Mouse (Mus musculus) natural killer cell, adult 2 months (primary cell): Measurements from ENCODE around the gene 4921507P07Rik.
"Not testable (repeated sequence)": the region's sequence is repeated elsewhere in the genome, so short reads cannot be mapped to it uniquely, and the experiment has no call there.

Experiments used
- DNase-seq, 2 experiments: peaks; one replicate each; pipeline ENCODE4 v3.0.0; 2022; ENCODE audit warnings: low spot score in 2 of 2

The 4921507P07Rik gene

DNA sequence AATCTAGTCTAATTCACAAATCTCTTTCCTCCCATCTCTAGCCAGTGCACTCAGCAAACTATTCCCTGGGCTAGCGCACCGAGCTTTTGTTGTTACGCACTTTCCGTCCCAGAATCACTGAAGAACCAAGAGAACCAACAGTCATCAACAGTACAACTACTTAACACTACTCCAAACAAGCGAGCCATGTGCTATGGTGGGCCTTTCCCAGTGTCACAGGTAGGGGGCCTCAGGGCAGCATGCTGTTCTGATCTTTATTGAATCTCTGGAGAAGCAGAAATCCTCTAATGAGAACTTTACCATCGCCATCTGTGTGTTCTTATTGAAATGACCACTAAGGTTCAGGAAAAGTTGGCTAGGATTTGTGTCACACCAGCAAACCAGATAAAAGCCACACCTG is 38.9 kb downstream of the 4921507P07Rik start:
- no peak for DNase-seq

DNA sequence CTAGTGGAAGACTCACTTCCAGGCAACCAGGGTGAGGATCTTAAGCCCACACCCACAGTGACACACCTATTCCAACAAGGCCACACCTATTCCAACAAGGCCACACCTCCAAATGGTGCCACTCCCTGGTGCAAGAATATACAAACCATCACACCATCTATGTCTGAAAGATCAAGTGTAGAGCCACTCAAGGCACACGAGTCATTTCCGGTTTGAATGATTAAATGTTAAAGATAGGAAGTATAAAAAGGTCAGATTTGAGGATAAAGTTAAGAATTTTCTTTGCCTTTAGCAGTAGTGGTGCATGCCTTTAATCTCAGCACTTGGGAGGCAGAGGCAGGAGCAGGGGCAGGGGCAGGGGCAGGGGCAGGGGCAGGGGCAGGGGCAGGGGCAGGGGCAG is 42.2 kb downstream of the 4921507P07Rik start:
- DNase-seq: not testable (repeated sequence)

DNA sequence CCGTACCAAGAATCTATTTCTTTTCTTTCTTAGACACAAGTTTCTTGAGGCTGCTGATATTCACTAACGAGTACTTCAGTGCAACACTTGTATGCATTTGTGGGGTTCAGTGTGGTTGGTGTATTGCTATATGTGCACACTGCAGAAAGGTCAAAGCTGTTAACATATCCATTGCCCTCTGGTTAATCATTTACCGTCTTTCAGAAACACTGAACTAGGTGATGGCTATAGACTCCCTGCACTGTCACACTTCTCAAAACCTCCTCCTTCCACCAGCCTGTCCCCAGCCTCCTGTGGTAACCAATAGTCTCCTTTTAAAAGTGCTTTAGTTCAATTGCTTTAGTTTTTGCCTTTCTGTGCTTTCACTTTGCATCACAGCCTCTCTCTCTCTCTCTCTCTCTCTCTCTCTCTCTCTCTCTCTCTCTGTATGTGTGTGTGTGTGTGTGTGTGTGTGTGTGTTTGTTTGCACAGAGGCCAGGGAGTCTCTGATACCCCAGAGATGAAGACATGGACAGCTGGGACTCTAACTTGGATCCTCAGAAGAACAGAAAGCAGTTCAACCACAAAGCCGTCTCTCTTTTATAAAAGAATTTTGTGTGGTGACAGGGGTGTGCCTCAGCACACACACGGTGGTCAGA is 43.4 kb downstream of the 4921507P07Rik start:
- DNase-seq: no peak

DNA sequence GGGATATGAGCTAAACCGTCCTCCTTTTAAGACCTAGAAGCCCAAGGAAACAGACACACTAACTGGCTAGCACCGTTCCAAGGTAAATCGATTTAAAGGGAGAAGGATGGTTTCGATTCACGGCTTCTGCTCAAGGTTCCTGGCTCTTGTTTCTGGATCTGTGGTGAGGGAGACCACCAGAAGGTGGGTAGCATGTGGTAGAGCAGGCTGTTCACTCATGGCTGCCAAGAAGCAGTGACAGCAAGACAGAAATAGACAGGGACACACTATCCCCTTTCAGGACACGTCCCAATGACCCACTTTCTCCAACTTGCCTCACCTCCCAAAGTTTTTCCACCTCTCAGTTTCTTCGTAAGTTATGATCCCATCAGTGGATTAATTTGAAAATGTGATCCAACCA is 46.6 kb downstream of the 4921507P07Rik start:
- no peak for DNase-seq

DNA sequence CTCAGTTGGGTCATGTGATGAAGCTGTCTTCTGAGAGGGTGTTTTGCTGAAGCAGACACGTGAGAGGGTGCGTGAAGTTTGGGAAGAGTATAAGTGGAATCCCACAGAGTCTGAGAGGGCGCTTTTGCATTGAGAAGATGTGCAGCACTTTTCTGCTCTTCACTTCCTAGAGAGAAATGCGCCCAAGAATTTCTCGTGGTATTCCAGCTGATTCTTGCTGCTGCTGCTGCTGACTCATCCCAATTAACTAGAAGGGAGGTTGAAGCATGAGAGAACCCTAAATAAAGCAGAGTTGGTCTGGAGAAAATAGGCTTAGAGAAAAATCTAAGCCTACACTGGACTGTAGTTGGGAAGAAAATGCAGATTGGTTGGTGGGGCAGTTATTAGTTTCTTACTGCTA is 47.4 kb downstream of the 4921507P07Rik start:
- no peak for DNase-seq

DNA sequence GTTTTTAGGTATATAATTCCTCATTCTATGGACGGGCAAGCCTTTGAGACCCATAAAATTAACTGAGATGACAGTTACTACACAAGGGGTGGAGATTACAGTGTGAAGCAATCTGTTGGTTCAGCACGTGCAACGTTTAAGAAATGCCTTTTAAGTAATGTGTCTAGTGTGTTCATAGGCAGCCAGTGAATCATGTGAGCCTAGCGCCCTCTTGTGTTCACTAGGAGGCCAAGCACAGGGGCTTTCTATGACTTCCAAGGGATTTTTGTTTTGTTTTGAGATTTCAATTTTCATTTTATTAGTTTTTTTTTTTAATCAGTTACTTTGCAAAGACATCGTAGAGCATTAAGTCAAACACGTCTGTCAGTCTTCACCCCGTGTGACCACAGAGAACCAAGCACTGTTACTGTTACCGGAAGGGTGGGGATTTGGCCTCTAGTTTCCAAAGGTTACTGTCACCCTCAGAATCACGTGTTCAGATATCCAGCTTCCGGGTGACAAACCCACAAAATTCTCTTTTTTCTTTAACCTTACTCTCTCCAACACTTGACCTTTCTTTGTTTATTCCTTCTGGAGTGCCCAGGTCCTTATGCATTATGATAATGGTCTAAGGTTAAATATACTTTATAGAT is 50.9 kb downstream of the 4921507P07Rik start:
- DNase-seq: peak; percentile 43 to 44

DNA sequence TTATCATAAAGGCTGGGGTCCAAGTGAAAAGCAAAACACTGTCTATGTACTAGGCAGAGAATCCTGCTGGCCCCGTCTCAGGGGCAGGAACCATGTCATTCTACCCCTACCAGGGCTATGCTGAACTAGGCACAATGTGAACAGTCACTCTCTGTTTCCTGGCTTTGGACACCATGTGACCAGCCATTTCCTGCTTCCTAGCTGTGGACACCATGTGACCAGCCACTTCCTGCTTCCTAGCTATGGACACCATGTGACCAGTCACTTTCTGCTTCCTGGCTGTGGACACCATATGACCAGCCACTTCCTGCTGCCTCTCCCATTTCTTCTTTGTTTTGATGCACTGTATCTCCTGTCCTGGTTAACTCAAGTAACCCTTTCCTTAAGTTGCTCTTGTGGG is 53.9 kb downstream of the 4921507P07Rik start:
- no peak for DNase-seq

DNA sequence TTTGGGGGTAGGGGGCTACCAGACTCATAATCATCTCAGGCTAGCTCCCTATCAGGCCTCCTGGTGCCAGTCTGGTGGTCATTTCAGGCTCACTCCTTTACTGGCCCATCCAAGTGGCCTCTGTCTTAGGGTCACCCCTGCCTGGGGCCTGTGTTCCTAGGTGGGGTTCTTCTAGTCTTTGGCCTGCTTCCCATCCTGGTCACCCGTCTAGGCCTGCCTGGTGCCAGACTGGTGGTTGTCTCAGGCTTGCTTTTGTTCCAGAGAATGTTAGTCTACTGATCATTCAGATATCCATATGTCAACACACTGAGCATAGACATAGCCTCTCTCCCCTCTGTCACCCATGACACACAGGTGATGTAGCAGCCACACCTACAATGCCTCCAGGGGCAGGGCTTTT is 56.8 kb downstream of the 4921507P07Rik start:
- no peak for DNase-seq

DNA sequence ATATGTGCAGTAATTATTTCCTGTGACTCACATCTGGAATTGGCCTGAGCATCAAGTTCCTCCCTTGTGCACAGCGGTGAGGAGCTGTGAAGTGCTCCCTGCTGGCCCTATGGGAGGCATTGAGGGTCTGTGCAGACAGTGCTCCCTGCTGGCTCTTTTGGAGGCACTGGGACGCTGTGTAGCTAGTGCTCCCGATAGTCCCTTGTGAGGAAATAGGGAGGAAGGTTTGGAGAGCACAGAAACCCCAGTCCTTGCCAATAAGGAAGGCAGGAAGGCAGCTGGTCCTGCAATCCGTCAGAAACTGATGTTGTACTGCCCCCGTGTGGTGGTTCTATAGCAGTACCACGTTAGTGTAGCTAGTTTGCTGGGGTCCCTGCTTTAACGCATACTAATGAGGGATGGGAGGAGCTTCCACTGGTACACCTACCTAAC is 60.0 kb downstream of the 4921507P07Rik start:
- peak; percentile 63 to 66 for DNase-seq

DNA sequence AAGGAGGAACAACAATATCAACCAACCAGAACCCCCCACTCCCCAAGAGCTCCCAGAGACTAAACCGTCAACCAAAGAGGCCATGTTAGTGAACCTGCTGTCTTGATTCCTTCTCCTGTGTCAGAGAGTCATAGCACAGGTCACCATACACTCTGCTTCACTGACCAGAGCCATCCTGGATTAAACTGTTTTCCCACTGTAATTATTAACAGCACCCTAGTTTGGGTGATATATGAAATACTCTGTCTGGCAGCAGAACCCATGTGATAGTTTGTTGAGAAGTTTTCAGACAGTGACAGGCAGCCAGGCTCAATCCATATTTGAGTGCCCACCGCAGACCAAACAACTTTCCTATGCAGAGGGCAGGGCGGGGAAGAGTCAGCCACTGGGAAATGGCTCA is 61.1 kb downstream of the 4921507P07Rik start:
- DNase-seq: no peak

DNA sequence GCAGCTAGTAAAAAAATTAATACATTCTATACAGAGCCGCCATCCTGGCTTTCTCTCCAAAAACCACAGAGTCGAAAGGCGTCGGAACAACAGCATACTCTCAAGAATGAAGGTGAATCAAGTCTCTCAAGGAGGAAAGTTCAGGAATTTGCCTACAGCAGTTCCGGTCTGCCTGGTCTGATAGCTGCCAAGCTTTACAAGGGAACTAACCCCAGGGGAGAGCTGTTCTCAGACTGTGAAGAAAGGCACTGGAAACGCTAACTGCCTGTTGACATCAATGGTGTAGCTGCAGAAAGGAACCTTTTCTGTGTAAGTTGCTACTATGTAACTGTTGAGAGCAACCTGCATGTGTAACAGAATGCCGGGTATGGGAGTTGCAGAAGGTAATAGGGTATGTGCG is 64.5 kb downstream of the 4921507P07Rik start:
- DNase-seq: no peak

DNA sequence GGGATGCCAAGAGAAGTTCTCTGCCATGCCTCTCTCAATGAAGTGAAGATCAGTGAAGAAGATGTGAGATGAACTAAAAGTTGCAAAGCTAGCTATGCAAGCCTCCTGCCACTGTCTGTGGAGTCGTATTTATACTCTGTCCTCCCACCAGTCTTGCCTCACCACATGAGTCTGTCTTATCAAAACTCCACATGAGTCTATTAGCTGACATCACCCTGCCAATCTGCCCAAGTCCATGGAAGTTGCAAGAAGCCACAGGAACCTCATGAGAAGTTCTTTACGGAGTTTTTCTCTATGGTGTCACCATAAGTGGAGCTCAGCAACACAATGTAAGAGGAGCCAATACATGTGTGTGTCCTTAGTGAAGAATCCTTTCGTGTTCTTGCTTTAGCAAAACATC is 65.4 kb downstream of the 4921507P07Rik start:
- DNase-seq: no peak

DNA sequence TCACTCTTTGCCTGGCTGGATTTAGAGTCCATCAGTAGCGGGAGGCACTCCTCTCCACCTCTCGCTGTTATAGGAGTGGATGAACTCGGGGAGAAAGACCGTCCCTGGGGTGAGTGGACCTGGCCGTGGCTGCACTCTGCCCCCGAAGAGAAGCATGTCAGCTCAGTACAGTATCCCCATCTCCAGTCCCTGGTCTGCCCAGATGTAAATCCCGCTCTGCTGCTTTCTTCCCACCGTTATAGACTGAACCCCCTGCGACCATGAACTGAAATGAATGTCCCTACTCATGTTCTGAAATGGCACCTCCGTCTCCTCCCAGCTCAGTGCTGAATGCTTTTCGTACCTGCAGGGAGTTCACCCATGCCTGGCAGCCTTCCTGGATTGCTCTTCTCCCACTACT is 67.2 kb downstream of the 4921507P07Rik start:
- DNase-seq: no peak

DNA sequence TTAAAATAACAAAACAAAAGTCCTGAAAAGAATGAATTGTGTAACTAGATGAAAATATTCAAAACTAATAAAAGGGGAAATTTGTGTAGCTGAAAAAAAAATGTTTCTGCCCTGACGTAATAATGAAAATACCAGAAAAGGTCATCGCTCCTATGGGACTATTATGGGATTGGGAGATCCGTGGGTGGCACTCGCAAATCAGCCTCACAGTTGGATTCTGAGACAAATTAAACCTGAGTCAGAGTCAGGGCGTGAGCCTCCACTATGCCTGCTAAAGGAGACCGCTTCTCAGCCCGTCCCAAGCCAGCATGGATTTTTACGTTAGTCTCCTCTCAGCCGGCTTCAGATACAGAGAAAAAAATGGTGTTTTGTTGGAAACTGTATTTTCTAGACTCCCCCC is 69.0 kb downstream of the 4921507P07Rik start:
- DNase-seq: no peak

DNA sequence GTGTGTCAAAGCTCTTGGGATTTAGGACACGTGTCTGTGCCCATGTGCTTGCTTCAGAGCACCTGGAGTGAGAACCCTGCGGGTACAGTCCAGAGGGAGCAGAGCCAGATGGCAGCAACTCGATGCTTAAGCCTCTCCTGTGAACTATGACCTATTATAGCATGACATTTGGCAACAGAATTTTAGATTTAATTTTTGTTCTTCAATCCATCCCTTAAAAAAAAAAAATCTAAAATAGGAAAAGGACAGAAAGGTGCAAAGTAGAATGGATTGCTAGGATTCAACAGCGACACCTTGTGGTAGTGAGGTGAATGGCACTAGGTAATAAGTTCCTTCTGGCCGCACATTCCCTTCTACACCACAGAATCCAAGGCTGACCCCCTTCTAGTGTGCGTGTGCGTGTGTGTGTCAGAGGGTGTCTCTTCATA is 69.8 kb downstream of the 4921507P07Rik start:
- peak; percentile 45 to 57 for DNase-seq

DNA sequence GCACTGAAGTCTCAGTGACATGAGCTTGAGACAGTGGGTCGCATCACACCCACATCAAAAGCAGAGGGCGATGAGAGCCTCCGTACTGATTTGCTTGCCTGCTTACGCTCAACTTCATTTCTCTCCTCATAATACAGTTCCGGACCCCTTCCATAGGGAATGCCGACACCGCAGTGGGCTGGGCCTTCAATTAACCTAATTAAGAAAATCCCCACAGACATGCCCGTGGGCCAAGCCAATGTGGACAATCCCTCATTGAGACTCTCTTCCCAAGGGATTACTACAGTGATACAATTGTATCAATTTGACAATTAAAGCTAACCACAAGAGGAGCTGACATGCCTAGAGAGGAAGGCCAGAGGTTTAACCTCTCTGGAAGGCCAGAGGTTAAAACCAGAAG is 70.6 kb downstream of the 4921507P07Rik start:
- DNase-seq: no peak

DNA sequence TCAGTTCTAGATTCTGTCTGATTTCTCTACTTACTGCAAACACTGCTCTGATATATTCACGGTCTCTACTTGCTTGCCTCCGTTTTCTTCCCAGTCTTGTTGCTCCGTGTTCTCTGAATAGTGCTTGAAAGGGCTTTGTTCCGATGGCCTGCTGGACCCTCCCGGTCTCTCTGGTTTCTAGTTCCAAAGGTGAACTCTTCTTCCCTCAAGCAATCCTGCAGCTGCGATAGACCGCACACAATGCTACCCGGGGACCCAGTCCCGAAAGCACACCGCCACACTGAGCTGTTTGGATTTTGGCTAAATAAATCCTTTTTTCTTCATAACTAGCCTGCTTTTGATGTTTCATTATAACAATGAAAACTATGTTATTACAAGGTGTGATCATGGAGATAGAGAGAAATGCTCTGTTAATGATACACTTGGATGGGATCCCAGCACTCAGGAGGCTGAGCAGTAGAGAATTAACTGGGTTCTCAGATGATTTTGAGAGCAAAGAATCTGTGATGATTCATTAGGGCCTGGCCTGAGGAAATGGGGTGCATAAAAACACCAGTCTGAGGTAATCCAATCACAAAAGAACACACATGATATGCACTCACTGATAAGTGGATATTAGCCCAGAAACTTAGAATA is 72.1 kb downstream of the 4921507P07Rik start:
- DNase-seq: no peak
